In the genomic region with DNA sequence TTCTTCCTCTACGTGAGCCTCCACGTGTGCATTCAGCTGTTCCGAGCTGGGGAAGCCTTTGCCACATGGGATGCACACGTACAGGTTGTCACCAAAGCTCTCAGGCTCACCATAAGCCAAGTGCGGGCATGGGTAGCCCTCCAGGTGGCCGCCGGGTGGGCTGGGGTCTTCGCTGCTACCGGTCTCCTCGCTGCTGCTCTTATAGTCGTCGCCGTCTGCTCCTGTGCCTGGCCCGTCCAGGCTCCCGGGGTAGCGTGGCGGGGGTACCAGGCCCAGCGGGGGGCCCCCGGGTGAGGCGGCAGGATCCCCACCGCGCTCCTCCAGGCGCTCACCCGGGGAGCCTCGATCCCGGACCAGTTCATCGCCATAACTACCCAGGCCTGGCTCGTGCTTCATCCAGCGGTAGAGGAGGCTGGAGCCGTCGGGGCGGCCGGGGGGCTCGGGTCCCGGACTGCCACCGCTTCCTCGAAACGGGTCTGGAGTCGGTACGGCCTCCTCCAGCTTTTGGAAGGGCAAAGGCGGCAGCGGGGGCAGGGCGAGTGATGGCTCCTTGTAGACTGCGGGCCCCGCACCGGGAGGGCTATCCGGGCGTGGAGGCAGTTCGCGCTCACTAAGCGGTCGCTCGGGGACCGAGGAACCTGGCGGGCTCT, we compare ENCODE assay signal across 8 mouse cellular contexts. TPM values are rescaled to one million over a fixed set of nuclear protein-coding genes. Genes with fewer than 3 reads are reported as not detected.
DNase-seq lines count a peak whose midpoint lies in the region; ATAC-seq lines count a peak whose summit lies in the region.

No protein-coding gene starts in this region.

- peak overlapping the region; percentile 45 for H3K4me3 ChIP-seq in forebrain, embryonic 13.5 days
- H3K4me3 ChIP-seq in hindbrain, embryonic 16.5 days (ENCODE audit: low read length) = peak overlapping the region; percentile 34
- peak overlapping the region; percentile 46 for H3K4me3 ChIP-seq in midbrain, embryonic 12.5 days

- peak overlapping the region; percentile 48 for H3K4me2 ChIP-seq in forebrain, embryonic 13.5 days
- H3K4me2 ChIP-seq in hindbrain, embryonic 16.5 days (ENCODE audit: low read length) = peak overlapping the region; percentile 52
- peak overlapping the region; percentile 65 for H3K4me2 ChIP-seq in midbrain, embryonic 12.5 days (replicated peaks)

- no peak for ATAC-seq in forebrain, embryonic 13.5 days
- ATAC-seq in hindbrain, embryonic 16.5 days = no peak
- no peak for ATAC-seq in midbrain, embryonic 12.5 days (ENCODE audit: low FRiP score, low read depth)

- H3K27ac ChIP-seq in forebrain, embryonic 13.5 days = no peak overlapping the region
- no peak overlapping the region for H3K27ac ChIP-seq in hindbrain, embryonic 16.5 days (ENCODE audit: low read depth, low read length)
- no peak overlapping the region for H3K27ac ChIP-seq in midbrain, embryonic 12.5 days (replicated peaks)

- peaks cover 24% of the 10 kb centered on the region for H3K36me3 ChIP-seq in forebrain, embryonic 13.5 days (ENCODE audit: poor library complexity, severe bottlenecking)
- H3K36me3 ChIP-seq in hindbrain, embryonic 16.5 days (ENCODE audit: control insufficient read depth, insufficient read depth, low read length) = peaks cover 6% of the 10 kb centered on the region
- H3K36me3 ChIP-seq in midbrain, embryonic 12.5 days = peaks cover 24% of the 10 kb centered on the region

- no peaks in the 10 kb centered on the region for H3K9me3 ChIP-seq in forebrain, embryonic 13.5 days (replicated peaks)
- no peaks in the 10 kb centered on the region for H3K9me3 ChIP-seq in hindbrain, embryonic 16.5 days (ENCODE audit: control insufficient read depth, low read length)
- no peaks in the 10 kb centered on the region for H3K9me3 ChIP-seq in midbrain, embryonic 12.5 days

- DNase-seq in retina, postnatal 1 day = peak; percentile 9
- DNase-seq in retina, embryonic 14.5 days (ENCODE audit: low spot score) = no peak
- DNase-seq in frontal cortex, postnatal 14 days (ENCODE audit: low spot score in 2 of 2) = no peak
- no peak for DNase-seq in right cerebral cortex, postnatal 10 days (ENCODE audit: low spot score in 2 of 2)
- no peak for DNase-seq in layer of hippocampus, postnatal 36 days

- 0 out of 2 replicates have a peak overlapping the region, but pooled peaks have one; percentile 49 for H3K9ac ChIP-seq in forebrain, embryonic 13.5 days
- H3K9ac ChIP-seq in hindbrain, embryonic 16.5 days (ENCODE audit: low read depth, low read length) = peak overlapping the region; percentile 56
- H3K9ac ChIP-seq in midbrain, embryonic 12.5 days (replicated peaks) = peak overlapping the region; percentile 11; the same call in 1 of the 2 replicates

- peaks cover 87% of the 10 kb centered on the region for H3K27me3 ChIP-seq in forebrain, embryonic 13.5 days
- H3K27me3 ChIP-seq in hindbrain, embryonic 16.5 days (replicated peaks; ENCODE audit: control insufficient read depth, insufficient read depth, low read length) = peaks cover 58% of the 10 kb centered on the region
- peaks cover 89% of the 10 kb centered on the region for H3K27me3 ChIP-seq in midbrain, embryonic 12.5 days

- 4% methylated on average over 48 of the region's 55 CpGs for WGBS in forebrain, embryonic 13.5 days
- 7% methylated on average over 44 of the region's 55 CpGs for WGBS in hindbrain, embryonic 16.5 days
- 3% methylated on average over 55 of the region's 55 CpGs for WGBS in midbrain, embryonic 12.5 days

- H3K4me1 ChIP-seq in forebrain, embryonic 13.5 days = peaks cover 57% of the 10 kb centered on the region
- H3K4me1 ChIP-seq in hindbrain, embryonic 16.5 days (ENCODE audit: control insufficient read depth, insufficient read depth, low read depth, low read length) = peaks cover 35% of the 10 kb centered on the region
- peaks cover 57% of the 10 kb centered on the region for H3K4me1 ChIP-seq in midbrain, embryonic 12.5 days

RNA-seq across cellular contexts. Expression of gene Hic1, which starts 3.0 kb away (rescaled TPM):
- polyA plus RNA-seq in forebrain, embryonic 13.5 days (2015; fragmentation: Nextera tagmentation; extraction: Ambion mirVana) = 1.2 and 1.5 TPM in 2 replicates
- 1.9 and 2.2 TPM in 2 replicates for polyA plus RNA-seq in hindbrain, embryonic 16.5 days (2015; fragmentation: Nextera tagmentation; extraction: Ambion mirVana)
- polyA plus RNA-seq in midbrain, embryonic 12.5 days (2016; fragmentation: Nextera tagmentation; extraction: Ambion mirVana) = 3.7 and 4.8 TPM in 2 replicates
- total RNA-seq in layer of hippocampus, postnatal 36 days (2021) = 1 to 10 TPM; 2.8 to 3.6 TPM

RNA-seq across cellular contexts. Expression of gene Ovca2, which starts 12.3 kb away (rescaled TPM):
- 22.8 and 25.1 TPM in 2 replicates for polyA plus RNA-seq in forebrain, embryonic 13.5 days (2015; fragmentation: Nextera tagmentation; extraction: Ambion mirVana)
- 14.4 and 14.5 TPM in 2 replicates for polyA plus RNA-seq in hindbrain, embryonic 16.5 days (2015; fragmentation: Nextera tagmentation; extraction: Ambion mirVana)
- polyA plus RNA-seq in midbrain, embryonic 12.5 days (2016; fragmentation: Nextera tagmentation; extraction: Ambion mirVana) = 23.2 and 24.9 TPM in 2 replicates
- total RNA-seq in layer of hippocampus, postnatal 36 days (2021) = 10 to 100 TPM; 18.0 to 19.9 TPM

RNA-seq across cellular contexts. Expression of gene Dph1, which starts 24.7 kb away (rescaled TPM):
- 13.9 and 15.8 TPM in 2 replicates for polyA plus RNA-seq in forebrain, embryonic 13.5 days (2015; fragmentation: Nextera tagmentation; extraction: Ambion mirVana)
- polyA plus RNA-seq in hindbrain, embryonic 16.5 days (2015; fragmentation: Nextera tagmentation; extraction: Ambion mirVana) = 15.4 and 15.7 TPM in 2 replicates
- 15.8 and 17.6 TPM in 2 replicates for polyA plus RNA-seq in midbrain, embryonic 12.5 days (2016; fragmentation: Nextera tagmentation; extraction: Ambion mirVana)
- total RNA-seq in layer of hippocampus, postnatal 36 days (2021) = 10 to 100 TPM; 33.4 to 33.9 TPM

RNA-seq across cellular contexts. Expression of gene Rtn4rl1, which starts 27.3 kb away (rescaled TPM):
- 2.2 and 2.6 TPM in 2 replicates for polyA plus RNA-seq in forebrain, embryonic 13.5 days (2015; fragmentation: Nextera tagmentation; extraction: Ambion mirVana)
- polyA plus RNA-seq in hindbrain, embryonic 16.5 days (2015; fragmentation: Nextera tagmentation; extraction: Ambion mirVana) = 10.6 and 10.7 TPM in 2 replicates
- 9.3 and 10.2 TPM in 2 replicates for polyA plus RNA-seq in midbrain, embryonic 12.5 days (2016; fragmentation: Nextera tagmentation; extraction: Ambion mirVana)
- 100 to 1,000 TPM; 103 to 107 TPM for total RNA-seq in layer of hippocampus, postnatal 36 days (2021)
